ENCODE assay signal across 22 mouse cellular contexts in the genomic region with DNA sequence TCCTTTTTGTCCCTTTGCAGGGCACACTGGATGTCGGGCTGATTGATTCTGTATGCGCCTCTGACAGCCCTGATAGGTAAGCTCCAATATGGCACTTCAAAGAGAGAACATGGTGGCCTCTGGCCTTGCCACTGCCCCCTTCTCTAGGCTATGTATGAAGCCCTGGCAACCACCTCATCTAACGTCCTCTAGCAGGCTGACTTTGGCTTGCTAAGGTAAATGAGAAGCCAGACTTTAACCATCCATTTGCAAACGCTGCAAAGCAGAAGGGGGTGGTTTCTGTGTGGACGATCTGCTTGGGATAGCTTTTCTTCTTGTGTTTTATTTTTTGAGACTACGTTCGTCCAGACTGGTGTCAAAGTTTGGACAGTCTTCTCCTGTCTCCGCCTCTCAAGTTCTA. TPM values are rescaled to one million over a fixed set of nuclear protein-coding genes. Genes with fewer than 3 reads are reported as not detected.
A peak's percentile ranks its signal among the peaks of the same experiment; 100 is the strongest.
DNase-seq lines count a peak whose midpoint lies in the region; TF ChIP-seq lines count a peak whose summit lies in the region.
"Had no signal": no experiment of that assay in that cellular context is flagged by ENCODE, and none has a peak within 500 bp of the region (broad histone marks: within the 10 kb centered on the region; RNA-seq: fewer than 3 reads in every experiment).

No protein-coding gene starts in this region.

- H3K27ac ChIP-seq in gastrocnemius, adult 2 months = peak overlapping the region; percentile 20; the same call in 1 of the 2 replicates
- H3K27ac ChIP-seq in kidney, adult 2 months (ENCODE audit: insufficient read depth, low read depth, low read length) = peak overlapping the region; percentile 9; the same call in 1 of the 2 replicates
- H3K27ac ChIP-seq: embryonic facial prominence, embryonic 10.5 days; embryonic facial prominence, embryonic 12.5 days; forebrain, embryonic 13.5 days had no signal

- DNase-seq in gastrocnemius, adult 2 months = no peak
- no peak for DNase-seq in gastrocnemius, postnatal 14 days
- DNase-seq in kidney, adult 11 months = peak; percentile 54
- no peak for DNase-seq in kidney, postnatal 14 days
- DNase-seq in kidney, adult 2 months = peak; percentile 72
- no peak for DNase-seq in kidney, postnatal 25 days
- peak; percentile 72 for DNase-seq in kidney, adult 9 months
- DNase-seq in kidney, postnatal 4 days = no peak
- DNase-seq: adrenal gland, adult 8-10 months; adrenal gland, postnatal 14 days; adrenal gland, postnatal 36 days; B cell, adult 2 months; cerebellum, adult 11-12 months; cerebellum, adult 2 months; cerebellum, adult 9-10 months; cerebellum, postnatal 25 days had no signal

- H3K36me3 ChIP-seq in kidney, adult 2 months (ENCODE audit: control insufficient read depth, insufficient read depth, low read length) = peaks cover 3% of the 10 kb centered on the region; the same call in 1 of the 2 replicates
- H3K36me3 ChIP-seq: G1E had no signal

- no peak overlapping the region for H3K4me3 ChIP-seq in gastrocnemius, adult 2 months
- no peak overlapping the region for H3K4me3 ChIP-seq in kidney, adult 2 months (ENCODE audit: insufficient read depth, low read depth, low read length)
- H3K4me3 ChIP-seq: embryonic facial prominence, embryonic 10.5 days; embryonic facial prominence, embryonic 12.5 days; forebrain, embryonic 13.5 days had no signal

- intact Hi-C loops in gastrocnemius, adult 2 months (cut with DNase I) = no loop called here
- intact Hi-C loops in gastrocnemius, postnatal 14 days (cut with DNase I; ENCODE audit: low total_unique reads) = no loop called here

- WGBS in kidney, adult 2 months = 64% methylated on average over 8 of the region's 8 CpGs

- H3K27me3 ChIP-seq in kidney, adult 2 months (replicated peaks; ENCODE audit: control insufficient read depth, insufficient read depth, low read length) = no peaks in the 10 kb centered on the region
- H3K27me3 ChIP-seq: CH12.LX; embryonic facial prominence, embryonic 12.5 days; forebrain, embryonic 13.5 days; Patski had no signal

- TF ChIP-seq CTCF in gastrocnemius, adult 2 months (IDR thresholded peaks at IDR 0.05) = no peak
- TF ChIP-seq CTCF in kidney, adult 2 months (conservative IDR thresholded peaks at IDR 0.05; ENCODE audit: insufficient read depth, insufficient read length, low read depth, low read length) = no peak

- TF ChIP-seq POLR2A in kidney, adult 2 months (IDR thresholded peaks at IDR 0.05; ENCODE audit: low read depth, low read length) = no peak

- H3K4me1 ChIP-seq in kidney, adult 2 months (ENCODE audit: control insufficient read depth, insufficient read depth, low read length) = peaks cover 5% of the 10 kb centered on the region; the same call in 1 of the 2 replicates
- H3K4me1 ChIP-seq: forebrain, embryonic 13.5 days had no signal

RNA-seq across cellular contexts. Expression of a gene that starts 45.8 kb away (rescaled TPM):
- 100 to 1,000 TPM; 170 to 181 TPM for total RNA-seq in gastrocnemius, adult 2 months (2021)
- 100 to 1,000 TPM in 1 of 2 experiments, 10 to 100 TPM in 1; 90.8 to 157 TPM for total RNA-seq in gastrocnemius, postnatal 14 days (2021)
- 32.1 and 36.0 TPM in 2 replicates for polyA plus RNA-seq in kidney, adult 2 months (2012; rRNA removed)
- polyA plus RNA-seq: G1E had no signal

Comparison
In these comparisons a context has a peak if more than half of its experiments do, and no peak if none do; other contexts are left out.
1. DNase-seq: peak in kidney, adult 11 months (single experiment), kidney, adult 2 months (single experiment) and kidney, adult 9 months (single experiment); none in gastrocnemius, adult 2 months (single experiment), gastrocnemius, postnatal 14 days (single experiment), kidney, postnatal 14 days (single experiment), kidney, postnatal 25 days (0 of 2) and kidney, postnatal 4 days (0 of 2).